Mouse (Mus musculus): ENCODE measurements around the gene Eif4h.

DNA sequence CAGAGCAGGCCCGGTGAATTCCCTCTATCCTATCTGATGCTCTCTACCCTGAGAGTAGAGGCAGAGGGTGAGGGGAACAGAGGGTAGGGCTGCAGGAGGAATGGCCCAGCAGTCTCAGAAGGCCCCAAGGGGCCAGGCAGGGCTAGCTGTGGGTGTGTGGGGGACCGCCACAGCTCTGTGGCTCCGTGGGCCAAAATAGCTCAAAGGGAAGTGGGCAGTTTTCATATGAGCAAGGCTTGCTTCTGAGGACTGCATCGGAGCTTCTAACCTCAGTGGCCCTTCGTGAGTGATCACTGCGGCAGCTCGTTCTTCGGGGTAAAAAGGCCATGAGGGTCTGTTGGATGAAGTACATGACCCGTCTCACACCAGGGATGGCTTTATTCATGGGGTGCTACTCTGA, 25.6 kb downstream of the Eif4h start:
- TF ChIP-seq CHD2 (IDR thresholded peaks at IDR 0.05; ENCODE audit: low read depth, low read length) (no peak), MAFK (IDR thresholded peaks at IDR 0.05; ENCODE audit: insufficient read depth, low read depth, low read length) (no peak)
